In genomic region chr2:150595411-150596190, GRCm38 (mm10) we compare ENCODE assay signal across 32 mouse cellular contexts. TPM values are rescaled to one million over a fixed set of nuclear protein-coding genes. Genes with fewer than 3 reads are reported as not detected.
DNase-seq lines count a peak whose midpoint lies in the region; ATAC-seq and TF ChIP-seq lines count a peak whose summit lies in the region.
"Had no signal": no experiment of that assay in that cellular context is flagged by ENCODE, and none has a peak within 500 bp of the region (broad histone marks: within the 10 kb centered on the region; RNA-seq: fewer than 3 reads in every experiment).

No protein-coding gene starts in this region.

- no peak for TF ChIP-seq CTCF in kidney, adult 2 months (conservative IDR thresholded peaks at IDR 0.05; ENCODE audit: insufficient read depth, insufficient read length, low read depth, low read length)
- no peak for TF ChIP-seq CTCF in kidney, postnatal 0 days (IDR thresholded peaks at IDR 0.05; ENCODE audit: low read depth)
- no peak for TF ChIP-seq CTCF in lung, adult 2 months (IDR thresholded peaks at IDR 0.05; ENCODE audit: insufficient read depth, low read length)

- H3K27me3 ChIP-seq in kidney, adult 2 months (replicated peaks; ENCODE audit: control insufficient read depth, insufficient read depth, low read length), result no peaks in the 10 kb centered on the region
- no peaks in the 10 kb centered on the region for H3K27me3 ChIP-seq in kidney, embryonic 14.5 days (ENCODE audit: control insufficient read depth, insufficient read depth, low read length)
- no peaks in the 10 kb centered on the region for H3K27me3 ChIP-seq in kidney, postnatal 0 days (ENCODE audit: insufficient read depth, low read length)
- H3K27me3 ChIP-seq: hindbrain, embryonic 15.5 days; limb, embryonic 15.5 days; liver, embryonic 13.5 days; megakaryocyte, embryonic 14.5 days; midbrain, embryonic 12.5 days; stomach, embryonic 15.5 days had no signal

- H3K4me1 ChIP-seq in kidney, adult 2 months (ENCODE audit: control insufficient read depth, insufficient read depth, low read length), result peaks cover 11% of the 10 kb centered on the region; the same call in 1 of the 2 replicates
- H3K4me1 ChIP-seq in kidney, embryonic 14.5 days (ENCODE audit: control insufficient read depth, insufficient read depth, low read length), result no peaks in the 10 kb centered on the region
- no peaks in the 10 kb centered on the region for H3K4me1 ChIP-seq in kidney, postnatal 0 days (replicated peaks; ENCODE audit: insufficient read depth, low read length)
- no peaks in the 10 kb centered on the region for H3K4me1 ChIP-seq in lung, adult 2 months (ENCODE audit: control insufficient read depth, insufficient read depth, low read length)
- H3K4me1 ChIP-seq: hindbrain, embryonic 10.5 days; hindbrain, embryonic 15.5 days; limb, embryonic 10.5 days; limb, embryonic 15.5 days; liver, embryonic 13.5 days; midbrain, embryonic 12.5 days; stomach, embryonic 15.5 days had no signal

- H3K4me3 ChIP-seq in kidney, adult 2 months (ENCODE audit: insufficient read depth, low read depth, low read length), result no peak overlapping the region
- no peak overlapping the region for H3K4me3 ChIP-seq in kidney, embryonic 14.5 days (ENCODE audit: low read length)
- H3K4me3 ChIP-seq in kidney, postnatal 0 days (replicated peaks; ENCODE audit: low read depth, low read length), result no peak overlapping the region
- no peak overlapping the region for H3K4me3 ChIP-seq in lung, adult 2 months (replicated peaks; ENCODE audit: extremely low read depth, low read depth, low read length)
- H3K4me3 ChIP-seq: erythroblast, embryonic 14.5 days; hindbrain, embryonic 10.5 days; hindbrain, embryonic 15.5 days; limb, embryonic 10.5 days; limb, embryonic 15.5 days; liver, embryonic 13.5 days; megakaryocyte, embryonic 14.5 days; midbrain, embryonic 12.5 days; stomach, embryonic 15.5 days had no signal

- no peak overlapping the region for H3K9ac ChIP-seq in kidney, embryonic 14.5 days (ENCODE audit: low read depth, low read length)
- H3K9ac ChIP-seq in kidney, postnatal 0 days (ENCODE audit: low read depth, low read length), result no peak overlapping the region
- H3K9ac ChIP-seq: hindbrain, embryonic 15.5 days; limb, embryonic 15.5 days; liver, embryonic 13.5 days; lung, embryonic 14.5 days; midbrain, embryonic 12.5 days; stomach, embryonic 15.5 days had no signal

- TF ChIP-seq POLR2A in kidney, adult 2 months (IDR thresholded peaks at IDR 0.05; ENCODE audit: low read depth, low read length), result no peak
- TF ChIP-seq POLR2A in lung, adult 2 months (IDR thresholded peaks at IDR 0.05; ENCODE audit: borderline replicate concordance, extremely low read depth, low read depth, low read length), result no peak

- H3K4me2 ChIP-seq in kidney, embryonic 14.5 days (replicated peaks; ENCODE audit: low read depth, low read length), result no peak overlapping the region
- no peak overlapping the region for H3K4me2 ChIP-seq in kidney, postnatal 0 days (ENCODE audit: low read length)
- H3K4me2 ChIP-seq: hindbrain, embryonic 15.5 days; limb, embryonic 15.5 days; liver, embryonic 13.5 days; lung, embryonic 14.5 days; midbrain, embryonic 12.5 days; stomach, embryonic 15.5 days had no signal

- no peaks in the 10 kb centered on the region for H3K9me3 ChIP-seq in kidney, embryonic 14.5 days (ENCODE audit: control insufficient read depth, low read length)
- no peaks in the 10 kb centered on the region for H3K9me3 ChIP-seq in kidney, postnatal 0 days (replicated peaks; ENCODE audit: low read length)
- H3K9me3 ChIP-seq: hindbrain, embryonic 10.5 days; hindbrain, embryonic 15.5 days; limb, embryonic 10.5 days; limb, embryonic 15.5 days; liver, embryonic 13.5 days; megakaryocyte, embryonic 14.5 days; midbrain, embryonic 12.5 days; stomach, embryonic 15.5 days had no signal

- 65% methylated on average over 3 of the region's 3 CpGs for WGBS in kidney, adult 2 months
- 96% methylated on average over 3 of the region's 3 CpGs for whole genome bisulfite sequencing in kidney, embryonic 14.5 days
- 89% methylated on average over 3 of the region's 3 CpGs for WGBS in kidney, postnatal 0 days
- 72% methylated on average over 3 of the region's 3 CpGs for WGBS in lung, adult 2 months

- intact Hi-C loops in gastrocnemius, postnatal 14 days (cut with DNase I; ENCODE audit: low total_unique reads), result no loop called here

- H3K36me3 ChIP-seq in kidney, adult 2 months (ENCODE audit: control insufficient read depth, insufficient read depth, low read length), result no peaks in the 10 kb centered on the region
- peaks cover 5% of the 10 kb centered on the region for H3K36me3 ChIP-seq in kidney, embryonic 14.5 days (ENCODE audit: control insufficient read depth, insufficient read depth, low read length)
- peaks cover 4% of the 10 kb centered on the region; the same call in 1 of the 2 replicates for H3K36me3 ChIP-seq in kidney, postnatal 0 days (ENCODE audit: insufficient read depth, low read length)

- no peak for ATAC-seq in kidney, embryonic 14.5 days (ENCODE audit: low FRiP score, low TSS enrichment)
- peak; percentile 63 for ATAC-seq in kidney, postnatal 0 days (replicated peaks; ENCODE audit: low FRiP score, low read depth)
- ATAC-seq: forebrain, embryonic 16.5 days; inflammation-experienced regulatory T-cells, adult 6 months had no signal

- DNase-seq in kidney, adult 2 months, result peak; percentile 88
- DNase-seq in kidney, postnatal 0 days (ENCODE audit: low spot score), result no peak
- peak; percentile 23 for DNase-seq in lung, adult 2 months
- DNase-seq in lung, postnatal 36 days, result peak; percentile 54
- DNase-seq in right cerebral cortex, postnatal 14 days, result no peak
- DNase-seq in thymus, adult 18-20 months, result no peak
- no peak for DNase-seq in gastrocnemius, postnatal 14 days
- DNase-seq: adrenal gland, postnatal 36 days; cerebellum, adult 2 months; cerebellum, postnatal 14 days; gastrocnemius, postnatal 10 days; heart, postnatal 14 days; layer of hippocampus, adult 9-11 months; liver, embryonic 13.5 days; lung, embryonic 14.5 days; retina, postnatal 1 day; right cerebral cortex, postnatal 25 days; thymus, postnatal 25 days had no signal

- H3K27ac ChIP-seq in kidney, adult 2 months (ENCODE audit: insufficient read depth, low read depth, low read length), result no peak overlapping the region
- H3K27ac ChIP-seq in kidney, embryonic 14.5 days (ENCODE audit: low read depth, low read length), result no peak overlapping the region
- H3K27ac ChIP-seq in kidney, postnatal 0 days, result no peak overlapping the region
- H3K27ac ChIP-seq: hindbrain, embryonic 10.5 days; hindbrain, embryonic 15.5 days; limb, embryonic 10.5 days; limb, embryonic 15.5 days; liver, embryonic 13.5 days; midbrain, embryonic 12.5 days; stomach, embryonic 15.5 days had no signal

RNA-seq across cellular contexts. Expression of gene Apmap, which starts 12.8 kb away (rescaled TPM):
- 172 and 181 TPM in 2 replicates for polyA plus RNA-seq in kidney, adult 2 months (2012; rRNA removed)
- 31.9 and 41.3 TPM in 2 replicates for polyA plus RNA-seq in kidney, embryonic 14.5 days (2014; fragmentation: Nextera tagmentation; extraction: Ambion mirVana)
- 62.5 and 63.1 TPM in 2 replicates for polyA plus RNA-seq in kidney, postnatal 0 days (2015; fragmentation: Nextera tagmentation; extraction: Ambion mirVana)
- 115 and 126 TPM in 2 replicates for polyA plus RNA-seq in lung, adult 2 months (2012; rRNA removed)
- 10 to 100 TPM; 19.3 to 21.8 TPM for total RNA-seq in gastrocnemius, postnatal 14 days (2021)

RNA-seq across cellular contexts. Expression of gene Cst7, which starts 25.4 kb away (rescaled TPM):
- 0.22 and 1.3 TPM in 2 replicates for polyA plus RNA-seq in kidney, adult 2 months (2012; rRNA removed)
- polyA plus RNA-seq in kidney, embryonic 14.5 days (2014; fragmentation: Nextera tagmentation; extraction: Ambion mirVana), result 0.22 TPM in 1 of 2 replicates, not detected in the other
- 0.14 and 0.20 TPM in 2 replicates for polyA plus RNA-seq in kidney, postnatal 0 days (2015; fragmentation: Nextera tagmentation; extraction: Ambion mirVana)
- 1.4 and 2.0 TPM in 2 replicates for polyA plus RNA-seq in lung, adult 2 months (2012; rRNA removed)
- total RNA-seq in gastrocnemius, postnatal 14 days (2021), result not detected
- total RNA-seq: adrenal gland, postnatal 36 days; gastrocnemius, postnatal 10 days; heart, postnatal 14 days; left cerebral cortex, postnatal 10 days had no signal
- polyA plus RNA-seq: cerebellum, adult 2 months; heart, embryonic 14.5 days; limb, embryonic 10.5 days; midbrain, embryonic 12.5 days; neural tube, embryonic 14.5 days had no signal

Comparison
In these comparisons a context has a peak if more than half of its experiments do, and no peak if none do; other contexts are left out.
1. DNase-seq: peak in kidney, adult 2 months (single experiment), lung, adult 2 months (single experiment) and lung, postnatal 36 days (single experiment); none in kidney, postnatal 0 days (single experiment), right cerebral cortex, postnatal 14 days (single experiment), thymus, adult 18-20 months (0 of 2) and gastrocnemius, postnatal 14 days (single experiment).